Mouse (Mus musculus) limb, embryonic 14.5 days (tissue): ENCODE measurements around the gene Mon2. TPM values are rescaled to one million over a fixed set of nuclear protein-coding genes. Genes with fewer than 3 reads are reported as not detected.

Experiments
- ATAC-seq: fragments of 200-750 bp; cut with Nextera tagmentation; 2 replicates; pipeline ENCODE4 v1.8.0; 2017; ENCODE audit warnings: low read depth, moderate number of reproducible peaks, moderate TSS enrichment; ENCODE audit not compliant: low FRiP score
- DNase-seq: peaks from one replicate; pipeline ENCODE4 v3.0.0-alpha.2; 2015; ENCODE audit warnings: low spot score
- H3K27ac ChIP-seq: fragments of 300-500 bp; sonication (generic); replicated peaks from 2 replicates; pipeline ENCODE4 v1.5.1; 2014; ENCODE audit warnings: low read depth, mild to moderate bottlenecking, low read length, moderate library complexity, mixed read lengths
- H3K27me3 ChIP-seq: fragments of 300-500 bp; sonication (generic); 2 replicates; pipeline ENCODE4 v1.6.1; 2014; ENCODE audit warnings: low read length, mixed read lengths; ENCODE audit not compliant: control insufficient read depth, insufficient read depth
- H3K36me3 ChIP-seq: fragments of 300-500 bp; sonication (generic); 2 replicates; pipeline ENCODE4 v1.6.1; 2014; ENCODE audit warnings: mild to moderate bottlenecking, low read length, moderate library complexity, mixed read lengths; ENCODE audit not compliant: control insufficient read depth, insufficient read depth
- H3K4me1 ChIP-seq: fragments of 300-500 bp; sonication (generic); 2 replicates; pipeline ENCODE4 v1.6.1; 2014; ENCODE audit warnings: antibody characterized with exemption, low read length, mixed read lengths; ENCODE audit not compliant: control insufficient read depth, insufficient read depth
- H3K4me2 ChIP-seq: fragments of 300-500 bp; sonication (generic); replicated peaks from 2 replicates; pipeline ENCODE4 v1.6.1; 2014; ENCODE audit warnings: low read depth, mild to moderate bottlenecking, low read length, moderate library complexity; ENCODE audit not compliant: severe bottlenecking
- H3K4me3 ChIP-seq: fragments of 300-500 bp; sonication (generic); replicated peaks from 2 replicates; pipeline ENCODE4 v1.5.1; 2014; ENCODE audit warnings: low read length
- H3K9ac ChIP-seq: fragments of 300-500 bp; sonication (generic); 2 replicates; pipeline ENCODE4 v1.6.1; 2014; ENCODE audit warnings: mild to moderate bottlenecking, low read depth, low read length, moderate library complexity; ENCODE audit not compliant: severe bottlenecking
- H3K9me3 ChIP-seq: fragments of 300-500 bp; sonication (generic); 2 replicates; pipeline ENCODE4 v1.6.1; 2016; ENCODE audit warnings: low read length; ENCODE audit not compliant: control insufficient read depth
- POLR2A ChIP-seq: fragments of 200-500 bp; IDR thresholded peaks from 2 replicates; pipeline ENCODE4 v1.8.0; 2012; ENCODE audit warnings: inconsistent platforms, mild to moderate bottlenecking, moderate library complexity, borderline replicate concordance; ENCODE audit not compliant: insufficient read depth, insufficient read length; ENCODE audit errors: extremely low read depth
- WGBS: fragments of 180-500 bp; shearing (Covaris S2); extraction: QIAGEN DNeasy Blood & Tissue Kit; methylation state at CpG from one replicate; pipeline ENCODE4 v1.1.7; 2014; 5-methylcytosine and 5-hydroxymethylcytosine counted together
- polyA plus RNA-seq, 2 experiments: library from polyadenylated mRNA; depleted of rRNA in 1 of 2; stranded (reverse) in 1 of 2; unstranded in 1 of 2; fragments of >200 nt; fragmentation: Nextera tagmentation in 1 of 2; extraction: Ambion mirVana in 1 of 2; gene quantifications; 2 replicates each; pipeline versions ENCODE4 v1.2.1 to v1.2.3; 2012 to 2014

Gene Mon2
- polyA plus RNA-seq, 2 experiments: 46.3 to 83.3 TPM

DNA sequence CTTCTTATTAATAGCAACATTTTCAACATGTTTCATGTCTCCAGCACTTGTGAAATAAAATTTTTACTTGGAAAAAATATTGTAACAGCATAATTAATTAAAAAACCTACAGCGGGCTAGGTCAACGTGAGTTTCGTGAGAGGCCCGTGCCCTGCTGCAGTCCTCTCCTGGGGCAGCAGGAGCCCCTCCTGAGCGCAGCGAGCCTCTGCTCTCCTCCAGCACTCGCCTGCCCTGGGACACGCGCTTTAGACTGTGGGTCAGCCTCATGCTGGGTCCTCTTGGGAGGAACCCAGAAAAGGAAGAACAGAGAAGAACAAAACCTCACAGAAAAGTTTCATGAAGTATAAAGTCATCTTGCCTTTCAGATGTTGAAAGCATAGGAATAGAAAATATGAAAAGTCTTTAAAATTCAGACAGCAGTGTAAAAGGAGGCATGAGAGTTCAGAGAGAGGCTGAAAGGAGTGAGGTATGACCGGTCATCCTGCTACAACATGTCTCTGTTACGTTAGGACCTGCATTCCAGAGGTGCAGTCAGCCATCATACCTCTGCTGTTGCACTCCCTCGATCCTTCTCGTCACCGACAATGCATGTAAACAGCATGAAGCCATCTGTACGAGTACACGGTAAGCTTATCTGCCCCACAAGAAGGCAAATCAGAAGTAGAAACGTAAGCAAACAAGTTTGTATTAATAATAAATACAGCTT lies 81.8 kb downstream of the Mon2 start:
- TF ChIP-seq POLR2A: no peak
- H3K4me2 ChIP-seq: no peak overlapping the region
- no peak overlapping the region for H3K27ac ChIP-seq
- no peak overlapping the region for H3K4me3 ChIP-seq
- ATAC-seq: no peak
- no peaks in the 10 kb centered on the region for H3K4me1 ChIP-seq
- 70% methylated on average over 17 of the region's 17 CpGs for WGBS
- H3K9ac ChIP-seq: no peak overlapping the region
- H3K27me3 ChIP-seq: no peaks in the 10 kb centered on the region
- H3K36me3 ChIP-seq: peaks cover 70% of the 10 kb centered on the region
- no peak for DNase-seq
- no peaks in the 10 kb centered on the region for H3K9me3 ChIP-seq

DNA sequence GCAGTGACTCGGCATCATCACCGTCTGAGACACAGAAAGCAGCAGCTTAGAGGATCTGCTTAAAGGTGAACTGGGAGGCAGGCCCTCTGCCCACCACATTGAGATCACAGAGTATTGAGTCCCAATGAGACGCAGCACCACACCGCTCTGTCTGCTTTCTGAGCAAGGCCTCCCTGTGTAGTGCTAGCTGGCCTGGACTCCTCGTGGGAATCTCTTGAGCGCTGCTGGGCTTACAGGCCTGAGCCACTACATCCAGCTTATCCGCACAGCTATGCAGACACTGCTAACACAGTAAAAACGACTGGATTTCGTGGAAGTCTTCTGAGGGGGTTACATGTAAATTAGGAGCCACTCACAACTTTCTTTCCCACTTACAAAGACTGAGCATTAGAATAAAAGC lies 84.7 kb downstream of the Mon2 start:
- H3K36me3 ChIP-seq: peaks cover 41% of the 10 kb centered on the region
- ATAC-seq: no peak
- 90% methylated on average over 9 of the region's 9 CpGs for WGBS
- peaks cover 16% of the 10 kb centered on the region for H3K4me1 ChIP-seq
- no peak overlapping the region for H3K9ac ChIP-seq
- no peak overlapping the region for H3K4me2 ChIP-seq
- no peaks in the 10 kb centered on the region for H3K9me3 ChIP-seq
- H3K4me3 ChIP-seq: no peak overlapping the region
- DNase-seq: no peak
- H3K27ac ChIP-seq: no peak overlapping the region
- no peak for TF ChIP-seq POLR2A
- H3K27me3 ChIP-seq: no peaks in the 10 kb centered on the region

DNA sequence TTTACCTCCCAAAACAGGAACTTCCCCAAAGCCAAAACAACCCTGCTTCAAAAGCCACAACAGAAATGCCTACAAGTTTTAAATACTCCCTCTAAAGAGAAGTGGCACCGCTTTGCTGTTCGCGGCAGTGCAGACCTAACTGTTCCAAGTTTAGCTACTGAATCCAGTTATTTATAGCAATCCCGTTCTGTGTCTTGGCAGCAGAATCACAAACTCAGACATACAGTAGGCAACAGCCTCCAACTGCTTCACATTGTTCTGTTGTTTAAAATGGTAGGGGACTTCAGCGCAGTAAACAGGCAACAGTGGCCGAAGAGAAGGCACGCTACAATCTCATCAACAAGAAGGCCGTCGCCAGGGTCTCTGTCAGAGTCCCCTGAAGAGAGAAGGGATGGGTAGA lies 85.3 kb downstream of the Mon2 start:
- no peaks in the 10 kb centered on the region for H3K27me3 ChIP-seq
- no peak overlapping the region for H3K4me3 ChIP-seq
- no peak overlapping the region for H3K9ac ChIP-seq
- H3K4me1 ChIP-seq: peaks cover 17% of the 10 kb centered on the region
- DNase-seq: no peak
- no peak for ATAC-seq
- H3K9me3 ChIP-seq: no peaks in the 10 kb centered on the region
- no peak overlapping the region for H3K27ac ChIP-seq
- 92% methylated on average over 9 of the region's 9 CpGs for WGBS
- peaks cover 35% of the 10 kb centered on the region for H3K36me3 ChIP-seq
- TF ChIP-seq POLR2A: no peak
- no peak overlapping the region for H3K4me2 ChIP-seq

DNA sequence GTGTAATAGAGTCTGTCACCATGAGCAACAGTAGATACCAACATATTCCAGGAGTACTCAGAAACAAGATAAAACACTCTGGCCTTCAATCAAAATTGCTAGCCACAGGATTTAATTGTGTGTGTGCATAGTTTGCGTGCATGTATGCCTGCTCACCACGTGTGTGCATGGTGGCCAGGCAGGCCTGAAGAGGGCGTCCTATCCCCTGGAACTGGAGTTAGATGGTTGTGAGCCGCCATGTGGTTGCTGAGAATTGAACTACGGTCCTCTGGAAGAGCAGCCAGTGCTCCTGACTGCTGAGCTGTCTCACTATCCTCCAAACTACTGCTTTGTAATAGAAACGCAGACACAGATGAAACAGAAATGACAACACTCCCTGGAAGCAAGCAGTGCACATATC lies 85.7 kb downstream of the Mon2 start:
- TF ChIP-seq POLR2A: no peak
- ATAC-seq: no peak
- WGBS: 93% methylated on average over 6 of the region's 6 CpGs

DNA sequence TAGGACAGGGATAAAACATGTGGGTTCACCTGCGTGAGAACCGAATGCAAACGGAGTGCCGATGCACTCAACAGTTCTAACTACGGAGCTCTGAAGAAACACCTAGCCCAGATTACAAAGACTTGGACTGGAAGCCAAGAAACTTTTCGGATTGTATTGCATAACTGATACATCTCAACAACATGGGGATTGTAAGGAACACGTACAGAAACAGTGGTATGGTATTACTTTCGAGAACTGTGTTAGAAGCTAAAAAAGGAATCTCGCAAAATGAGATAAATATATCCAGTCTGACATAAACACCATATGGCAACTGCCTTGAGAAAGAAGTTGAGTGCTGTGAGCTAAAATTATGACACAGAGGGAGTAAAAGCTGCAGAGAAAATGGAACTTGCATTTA lies 86.4 kb downstream of the Mon2 start:
- H3K36me3 ChIP-seq: peaks cover 25% of the 10 kb centered on the region
- ATAC-seq: no peak
- H3K4me1 ChIP-seq: peaks cover 17% of the 10 kb centered on the region
- no peak overlapping the region for H3K4me3 ChIP-seq
- no peak overlapping the region for H3K27ac ChIP-seq
- no peaks in the 10 kb centered on the region for H3K9me3 ChIP-seq
- no peak for TF ChIP-seq POLR2A
- no peak overlapping the region for H3K9ac ChIP-seq
- no peak for DNase-seq
- no peaks in the 10 kb centered on the region for H3K27me3 ChIP-seq
- H3K4me2 ChIP-seq: no peak overlapping the region
- WGBS: 81% methylated on average over 9 of the region's 9 CpGs

More for the DNA sequence above, 85.7 kb downstream of the Mon2 start:
- no peak overlapping the region for H3K27ac ChIP-seq
- H3K4me1 ChIP-seq: peaks cover 17% of the 10 kb centered on the region
- DNase-seq: no peak
- peaks cover 31% of the 10 kb centered on the region for H3K36me3 ChIP-seq
- H3K4me3 ChIP-seq: no peak overlapping the region
- no peaks in the 10 kb centered on the region for H3K27me3 ChIP-seq
- H3K4me2 ChIP-seq: no peak overlapping the region
- H3K9me3 ChIP-seq: no peaks in the 10 kb centered on the region
- no peak overlapping the region for H3K9ac ChIP-seq
